Mouse (Mus musculus) kidney, adult 9 months (tissue): ENCODE results near the gene Klc4.
A peak's percentile ranks its signal among the peaks of the same experiment; 100 is the strongest.

Experiments used
- DNase-seq: peaks from one replicate; pipeline ENCODE4 v3.0.0; 2022

Gene Klc4

GRCm38 (mm10) chr17:46645561-46646321 lies at the start of gene Klc4, which contains the start of gene Mrpl2:
Gene Klc4, minus strand, starts transcription at chr17:46646022.
Gene Mrpl2, plus strand, starts transcription at chr17:46646229.
- peak; percentile 99 for DNase-seq

GRCm38 (mm10) chr17:46694517-46695063 lies 48.8 kb upstream of the Klc4 start:
- DNase-seq = no peak

GRCm38 (mm10) chr17:46691390-46691789 lies 45.6 kb upstream of the Klc4 start:
- DNase-seq = no peak

- DNase-seq = no peak
These were observed 44.8 kb upstream of the Klc4 start for GRCm38 (mm10) chr17:46690665-46691064.

GRCm38 (mm10) chr17:46685913-46686312 lies 40.1 kb upstream of the Klc4 start:
- DNase-seq = no peak

GRCm38 (mm10) chr17:46682654-46683389 lies 37.0 kb upstream of the Klc4 start:
- DNase-seq = no peak

- no peak for DNase-seq
These were observed 35.8 kb upstream of the Klc4 start for GRCm38 (mm10) chr17:46681466-46682118.

GRCm38 (mm10) chr17:46680760-46681373 lies 35.0 kb upstream of the Klc4 start, which contains the start of gene Klhdc3:
Gene Klhdc3, minus strand, starts transcription at chr17:46680914.
- peak; percentile 97 for DNase-seq

- DNase-seq = peak; percentile 51
These were observed 34.3 kb upstream of the Klc4 start for GRCm38 (mm10) chr17:46679843-46680759.

GRCm38 (mm10) chr17:46678911-46679310 lies 33.1 kb upstream of the Klc4 start:
- DNase-seq = no peak

- peak; percentile 52 for DNase-seq
These were observed 32.6 kb upstream of the Klc4 start, which contains the start of gene Mea1 for GRCm38 (mm10) chr17:46678416-46678815. Gene Mea1, plus strand, starts transcription at chr17:46678793.

GRCm38 (mm10) chr17:46674530-46675283 lies 28.9 kb upstream of the Klc4 start:
- peak; percentile 39 for DNase-seq

- peak; percentile 94 for DNase-seq
These were observed 28.2 kb upstream of the Klc4 start, which contains the start of gene Rrp36 for GRCm38 (mm10) chr17:46673850-46674529. Gene Rrp36, minus strand, starts transcription at chr17:46674352.

GRCm38 (mm10) chr17:46669911-46670310 lies 24.1 kb upstream of the Klc4 start:
- DNase-seq = no peak

- DNase-seq = no peak
These were observed 21.9 kb upstream of the Klc4 start for GRCm38 (mm10) chr17:46667712-46668111.

GRCm38 (mm10) chr17:46662730-46663129 lies 16.9 kb upstream of the Klc4 start:
- DNase-seq = peak; percentile 38

GRCm38 (mm10) chr17:46661981-46662380 lies 16.2 kb upstream of the Klc4 start:
- DNase-seq = no peak

- no peak for DNase-seq
These were observed 15.5 kb upstream of the Klc4 start for GRCm38 (mm10) chr17:46661351-46661750.

GRCm38 (mm10) chr17:46656054-46656453 lies 10.2 kb upstream of the Klc4 start:
- DNase-seq = peak; percentile 51
